Mouse (Mus musculus): Measurements from ENCODE around the gene Mrpl22. TPM values are rescaled to one million over a fixed set of nuclear protein-coding genes. Genes with fewer than 3 reads are reported as not detected.
"Not testable (repeated sequence)": the region's sequence is repeated elsewhere in the genome, so short reads cannot be mapped to it uniquely, and the experiment has no call there.

Mrpl22 gene
- polyA plus RNA-seq, 1 experiment from 2014 or later: 123 TPM

DNA sequence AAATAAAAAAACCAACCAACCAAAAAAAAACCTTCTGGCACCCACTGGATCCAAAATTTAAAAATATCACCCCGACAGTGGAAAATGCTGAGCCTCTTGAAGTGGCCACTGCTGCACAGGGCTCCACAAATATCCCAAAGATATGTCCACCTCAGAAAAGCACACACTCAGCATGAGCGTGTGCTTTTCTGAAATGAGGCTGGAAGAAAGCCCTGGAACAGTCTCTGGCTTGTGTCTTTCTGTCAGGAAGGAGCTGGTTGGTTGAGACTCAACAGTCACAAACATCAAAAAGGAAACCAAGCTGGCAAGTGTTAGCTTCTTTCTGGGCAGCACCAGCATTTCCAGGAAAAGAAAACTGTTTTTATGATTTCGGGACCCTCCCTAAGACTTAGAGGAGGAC lies 21.9 kb downstream of the Mrpl22 start:
- no peak overlapping the region for H3K4me2 ChIP-seq (replicated peaks; ENCODE audit: low read depth, low read length)
- no peak for ATAC-seq (ENCODE audit: insufficient number of reproducible peaks, insufficient read depth, low FRiP score, low read depth)
- H3K27ac ChIP-seq (ENCODE audit: low read length): no peak overlapping the region
- 43% methylated on average over 3 of the region's 3 CpGs for WGBS
- H3K4me1 ChIP-seq (ENCODE audit: control insufficient read depth, insufficient read depth, low read length): no peaks in the 10 kb centered on the region
- H3K9ac ChIP-seq (replicated peaks; ENCODE audit: low read depth, low read length): no peak overlapping the region
- H3K4me3 ChIP-seq (ENCODE audit: low read depth, low read length): no peak overlapping the region
- H3K9me3 ChIP-seq (ENCODE audit: control insufficient read depth, low read depth, low read length): no peaks in the 10 kb centered on the region
- no peaks in the 10 kb centered on the region for H3K36me3 ChIP-seq (ENCODE audit: control insufficient read depth, insufficient read depth, low read length)
- no peaks in the 10 kb centered on the region for H3K27me3 ChIP-seq (ENCODE audit: control insufficient read depth, insufficient read depth, low read length)

DNA sequence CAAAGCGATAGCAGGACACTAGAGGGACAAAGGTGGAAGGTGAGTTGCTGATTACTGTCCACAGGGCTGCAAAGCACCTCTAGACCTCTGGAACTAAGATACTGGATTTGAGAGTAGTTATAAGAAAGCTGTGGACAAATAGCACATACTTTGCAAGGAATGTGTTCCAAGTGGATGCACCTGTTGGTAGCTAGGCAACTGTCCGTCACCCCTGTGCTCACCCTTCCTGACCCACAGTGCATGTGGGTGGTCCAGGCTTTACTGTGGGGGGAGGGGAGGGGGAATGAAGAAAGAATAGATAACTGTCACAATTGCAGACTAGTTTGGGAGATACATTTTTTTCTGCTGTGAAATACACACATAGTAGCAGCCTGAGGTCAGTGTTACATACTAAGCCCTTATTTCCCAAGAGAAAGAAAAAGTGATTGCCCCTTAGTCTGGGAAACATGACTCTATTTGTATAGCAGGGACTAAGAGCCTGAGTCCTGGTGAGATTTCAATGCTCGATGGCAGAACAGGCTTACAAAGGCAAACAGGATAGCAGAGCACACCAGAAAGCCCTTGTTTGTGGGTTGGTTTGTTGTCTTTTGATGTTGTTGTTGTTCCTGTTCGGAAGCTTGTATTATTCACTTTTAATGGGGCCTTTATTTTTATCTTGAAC lies 22.5 kb downstream of the Mrpl22 start:
- no peaks in the 10 kb centered on the region for H3K4me1 ChIP-seq (ENCODE audit: control insufficient read depth, insufficient read depth, low read length)
- H3K4me2 ChIP-seq (replicated peaks; ENCODE audit: low read depth, low read length): no peak overlapping the region
- no peak overlapping the region for H3K9ac ChIP-seq (replicated peaks; ENCODE audit: low read depth, low read length)
- WGBS: 34% methylated on average over 4 of the region's 4 CpGs
- no peak overlapping the region for H3K4me3 ChIP-seq (ENCODE audit: low read depth, low read length)
- no peaks in the 10 kb centered on the region for H3K36me3 ChIP-seq (ENCODE audit: control insufficient read depth, insufficient read depth, low read length)
- ATAC-seq (ENCODE audit: insufficient number of reproducible peaks, insufficient read depth, low FRiP score, low read depth): no peak
- H3K9me3 ChIP-seq (ENCODE audit: control insufficient read depth, low read depth, low read length): no peaks in the 10 kb centered on the region
- H3K27ac ChIP-seq (ENCODE audit: low read length): no peak overlapping the region
- H3K27me3 ChIP-seq (ENCODE audit: control insufficient read depth, insufficient read depth, low read length): no peaks in the 10 kb centered on the region

DNA sequence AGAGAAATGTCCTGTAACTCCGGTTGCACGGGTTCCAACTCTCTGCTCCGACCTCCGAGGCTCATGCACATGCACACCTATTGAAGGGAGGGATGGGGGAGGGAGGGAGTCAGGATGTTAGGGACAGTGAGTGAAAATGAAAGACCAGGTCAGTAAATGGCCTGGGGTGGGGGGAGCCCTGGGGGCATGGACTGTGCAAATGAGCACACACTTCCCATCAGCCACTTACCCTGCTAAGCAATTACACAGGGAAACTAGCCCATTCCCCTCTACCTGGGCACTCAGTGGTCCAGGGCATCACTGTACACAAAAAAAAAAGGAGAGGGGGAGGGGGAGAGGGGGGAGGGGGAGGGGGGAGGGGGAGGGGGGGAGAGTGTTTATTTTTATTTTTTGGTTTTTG lies 27.2 kb downstream of the Mrpl22 start:
- Histone ChIP-seq H3K36me3 (ENCODE audit: control insufficient read depth, insufficient read depth, low read length) (no peaks in the 10 kb centered on the region), H3K9ac (replicated peaks; ENCODE audit: low read depth, low read length) (no peak overlapping the region), H3K4me2 (replicated peaks; ENCODE audit: low read depth, low read length) (peak overlapping the region; percentile 49), H3K27ac (ENCODE audit: low read length) (no peak overlapping the region), H3K9me3 (ENCODE audit: control insufficient read depth, low read depth, low read length) (no peaks in the 10 kb centered on the region), H3K4me3 (ENCODE audit: low read depth, low read length) (peak overlapping the region; percentile 56), H3K4me1 (ENCODE audit: control insufficient read depth, insufficient read depth, low read length) (no peaks in the 10 kb centered on the region), H3K27me3 (ENCODE audit: control insufficient read depth, insufficient read depth, low read length) (no peaks in the 10 kb centered on the region)
- ATAC-seq (ENCODE audit: insufficient number of reproducible peaks, insufficient read depth, low FRiP score, low read depth): no peak
- WGBS: 87% methylated on average over 4 of the region's 4 CpGs

DNA sequence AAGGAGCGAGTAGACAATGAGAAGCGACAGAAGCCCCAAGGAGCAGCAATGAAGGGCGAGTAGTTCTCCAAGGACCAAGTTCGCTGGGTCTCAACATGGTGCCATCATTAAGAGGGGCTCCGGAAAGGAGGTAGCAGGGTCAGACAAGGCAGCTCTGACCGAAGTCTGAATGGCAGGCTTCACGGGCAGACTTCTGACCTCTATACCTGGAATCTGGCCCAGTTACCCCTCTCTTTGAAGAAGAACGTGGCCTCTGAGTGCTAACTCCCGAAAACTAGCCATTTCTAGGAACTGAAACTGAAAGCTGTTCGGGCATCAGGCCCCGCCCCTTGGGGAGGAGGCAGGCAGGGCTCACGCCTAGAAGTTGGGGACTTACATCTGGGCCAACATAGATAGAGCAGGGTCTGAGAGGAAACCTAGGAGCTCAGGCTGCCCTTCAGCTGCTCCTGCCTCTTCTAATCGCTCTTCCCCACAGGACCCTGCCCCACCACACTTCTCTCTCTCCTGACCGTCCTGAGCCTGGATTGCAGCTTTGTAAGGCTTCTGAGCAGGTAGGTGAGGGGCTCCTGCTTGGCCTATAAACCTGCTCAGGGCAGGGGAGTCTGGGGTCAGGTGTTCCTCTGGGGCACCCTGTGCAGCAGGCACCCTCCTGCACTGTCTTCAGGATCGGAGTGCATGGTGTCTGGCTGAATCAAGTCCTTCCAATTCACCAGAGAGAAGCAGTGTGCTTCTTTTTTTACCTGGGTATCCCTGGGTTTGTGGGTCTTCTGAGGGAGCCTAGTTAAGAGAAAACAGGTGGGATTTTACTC lies 28.0 kb downstream of the Mrpl22 start, which contains the start of the genes Igtp and Irgm2:
Gene Igtp, plus strand, starts transcription at position 328 of the 809 bp plus-strand sequence.
Gene Irgm2, plus strand, starts transcription at position 390 of the 809 bp plus-strand sequence.
- 0 out of 2 replicates have a peak within 1 kb of the TSS, but pooled peaks have one; percentile 45 for H3K27ac ChIP-seq (ENCODE audit: low read length)
- 5% methylated on average over 13 of the region's 15 CpGs for WGBS
- peak within 1 kb of the TSS; percentile 49 for H3K4me2 ChIP-seq (replicated peaks; ENCODE audit: low read depth, low read length)
- not testable (repeated sequence) for H3K27me3 ChIP-seq (ENCODE audit: control insufficient read depth, insufficient read depth, low read length); H3K4me1 ChIP-seq (ENCODE audit: control insufficient read depth, insufficient read depth, low read length); H3K9me3 ChIP-seq (ENCODE audit: control insufficient read depth, low read depth, low read length); H3K36me3 ChIP-seq (ENCODE audit: control insufficient read depth, insufficient read depth, low read length)
- H3K4me3 ChIP-seq (ENCODE audit: low read depth, low read length): peak within 1 kb of the TSS; percentile 56
- peak; percentile 82 for ATAC-seq (ENCODE audit: insufficient number of reproducible peaks, insufficient read depth, low FRiP score, low read depth)
- H3K9ac ChIP-seq (replicated peaks; ENCODE audit: low read depth, low read length): peak within 1 kb of the TSS; percentile 45; the same call in 1 of the 2 replicates

DNA sequence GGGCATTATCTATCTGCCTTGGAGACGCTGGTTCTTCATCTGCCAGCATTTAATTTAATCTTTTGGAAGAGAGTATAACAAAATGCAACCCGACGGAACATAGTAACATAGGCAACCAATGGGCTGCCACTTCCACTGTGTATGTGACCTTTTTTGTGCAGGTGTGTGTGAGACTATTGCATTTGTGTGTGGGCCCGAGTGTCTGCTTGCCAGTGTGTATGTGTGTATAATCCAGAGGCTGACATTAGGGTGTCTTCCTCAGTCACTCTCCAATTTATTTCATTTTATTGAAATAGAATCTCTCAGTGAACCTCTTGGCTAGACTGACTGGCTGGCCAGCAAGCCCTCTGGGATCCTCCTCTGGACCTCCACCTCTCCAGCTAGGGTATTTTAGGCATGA lies 28.8 kb downstream of the Mrpl22 start:
- Histone ChIP-seq H3K4me2 (replicated peaks; ENCODE audit: low read depth, low read length) (peak overlapping the region; percentile 49), H3K4me1 (ENCODE audit: control insufficient read depth, insufficient read depth, low read length) (no peaks in the 10 kb centered on the region), H3K27me3 (ENCODE audit: control insufficient read depth, insufficient read depth, low read length) (no peaks in the 10 kb centered on the region), H3K9me3 (ENCODE audit: control insufficient read depth, low read depth, low read length) (no peaks in the 10 kb centered on the region), H3K9ac (replicated peaks; ENCODE audit: low read depth, low read length) (no peak overlapping the region), H3K27ac (ENCODE audit: low read length) (no peak overlapping the region), H3K36me3 (ENCODE audit: control insufficient read depth, insufficient read depth, low read length) (no peaks in the 10 kb centered on the region), H3K4me3 (ENCODE audit: low read depth, low read length) (no peak overlapping the region)
- 90% methylated on average over 4 of the region's 4 CpGs for WGBS
- no peak for ATAC-seq (ENCODE audit: insufficient number of reproducible peaks, insufficient read depth, low FRiP score, low read depth)

DNA sequence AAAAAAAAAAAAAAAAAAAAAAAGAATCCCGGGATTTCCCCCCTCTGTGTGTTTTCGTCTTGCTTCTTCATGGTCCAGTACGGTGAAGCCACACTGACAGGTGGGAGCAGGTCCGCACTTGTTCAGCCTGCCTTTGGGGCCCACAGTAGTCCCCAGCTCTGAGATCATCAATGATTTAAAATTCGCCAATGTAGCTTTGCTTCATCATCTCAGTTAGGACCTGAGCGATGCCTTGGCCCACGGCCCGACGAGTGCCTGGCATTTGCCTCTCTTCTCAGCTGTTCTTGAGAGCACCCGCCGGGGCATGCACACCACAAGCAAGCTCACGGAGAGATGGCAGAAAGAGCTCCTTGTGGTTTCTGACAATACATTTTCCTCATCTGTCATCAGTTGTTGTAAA lies 29.6 kb downstream of the Mrpl22 start:
- Histone ChIP-seq H3K27me3 (ENCODE audit: control insufficient read depth, insufficient read depth, low read length) (no peaks in the 10 kb centered on the region), H3K4me2 (replicated peaks; ENCODE audit: low read depth, low read length) (no peak overlapping the region), H3K9me3 (ENCODE audit: control insufficient read depth, low read depth, low read length) (no peaks in the 10 kb centered on the region), H3K36me3 (ENCODE audit: control insufficient read depth, insufficient read depth, low read length) (no peaks in the 10 kb centered on the region), H3K4me1 (ENCODE audit: control insufficient read depth, insufficient read depth, low read length) (no peaks in the 10 kb centered on the region), H3K27ac (ENCODE audit: low read length) (no peak overlapping the region), H3K4me3 (ENCODE audit: low read depth, low read length) (no peak overlapping the region), H3K9ac (replicated peaks; ENCODE audit: low read depth, low read length) (no peak overlapping the region)
- WGBS: 87% methylated on average over 12 of the region's 12 CpGs
- no peak for ATAC-seq (ENCODE audit: insufficient number of reproducible peaks, insufficient read depth, low FRiP score, low read depth)

DNA sequence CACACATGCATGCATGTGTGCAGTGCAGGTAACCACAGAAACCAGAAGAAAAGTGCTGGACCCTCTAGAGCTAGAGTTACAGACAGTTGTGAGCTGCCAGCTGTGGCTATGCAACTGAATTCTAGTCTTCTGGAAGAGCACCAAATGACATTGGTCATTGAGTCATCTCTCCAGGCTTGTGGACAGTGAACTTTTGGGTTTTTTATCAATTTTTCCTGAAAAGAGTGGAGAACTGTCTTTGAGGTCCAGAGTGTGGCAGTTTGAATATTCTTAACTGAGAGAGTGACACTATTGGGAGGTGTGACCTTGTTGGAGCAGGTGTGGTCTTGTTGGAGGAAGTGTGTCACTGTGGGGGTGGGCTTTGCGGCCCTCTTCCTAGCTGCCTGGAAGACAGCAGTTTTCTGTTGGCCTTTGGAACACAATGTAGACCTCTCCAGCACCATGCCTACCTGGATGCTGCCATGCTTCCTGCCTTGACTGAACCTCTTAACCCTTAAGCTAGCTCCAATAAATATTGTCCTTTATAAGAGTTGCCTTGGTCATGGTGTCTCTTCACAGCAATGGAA lies 38.9 kb downstream of the Mrpl22 start:
- Histone ChIP-seq H3K4me2 (replicated peaks; ENCODE audit: low read depth, low read length) (no peak overlapping the region), H3K4me1 (ENCODE audit: control insufficient read depth, insufficient read depth, low read length) (peaks cover 9% of the 10 kb centered on the region), H3K4me3 (ENCODE audit: low read depth, low read length) (no peak overlapping the region), H3K27me3 (ENCODE audit: control insufficient read depth, insufficient read depth, low read length) (no peaks in the 10 kb centered on the region), H3K9me3 (ENCODE audit: control insufficient read depth, low read depth, low read length) (no peaks in the 10 kb centered on the region), H3K27ac (ENCODE audit: low read length) (no peak overlapping the region), H3K36me3 (ENCODE audit: control insufficient read depth, insufficient read depth, low read length) (no peaks in the 10 kb centered on the region), H3K9ac (replicated peaks; ENCODE audit: low read depth, low read length) (no peak overlapping the region)
- 85% methylated on average over 1 of the region's 1 CpGs for whole genome bisulfite sequencing
- no peak for ATAC-seq (ENCODE audit: insufficient number of reproducible peaks, insufficient read depth, low FRiP score, low read depth)

DNA sequence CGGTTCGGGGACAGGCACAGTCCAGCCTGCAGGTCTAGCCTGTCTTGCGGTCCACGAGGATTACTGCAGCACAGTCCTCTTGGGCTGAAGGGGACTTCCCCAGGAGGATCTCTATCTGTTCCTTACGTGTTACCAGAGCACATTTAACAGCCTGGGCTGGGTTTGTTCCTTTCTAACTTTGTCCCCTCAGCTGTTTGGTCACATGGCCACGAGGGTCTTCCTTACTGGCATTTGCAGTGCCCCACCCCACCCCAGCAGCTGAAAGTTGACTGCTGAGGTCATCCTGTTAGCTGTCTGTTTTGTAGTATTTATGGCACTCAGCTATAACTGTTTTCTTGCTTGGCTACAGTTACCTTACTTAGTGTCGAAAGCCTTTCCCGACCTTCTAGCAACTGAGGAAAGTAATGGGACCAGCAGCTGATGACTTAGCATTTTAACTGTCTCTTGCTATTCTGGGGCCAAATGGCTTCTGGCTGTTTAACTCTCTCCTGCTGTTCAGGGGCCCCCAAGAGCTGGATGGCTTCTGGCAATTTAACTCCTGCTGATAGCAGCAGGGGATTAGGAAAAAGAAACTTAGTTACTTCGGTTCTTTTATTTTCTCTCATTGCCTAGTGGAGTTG lies 39.7 kb downstream of the Mrpl22 start:
- WGBS: 28% methylated on average over 9 of the region's 9 CpGs
- H3K27me3 ChIP-seq (ENCODE audit: control insufficient read depth, insufficient read depth, low read length): no peaks in the 10 kb centered on the region
- no peak overlapping the region for H3K27ac ChIP-seq (ENCODE audit: low read length)
- H3K9me3 ChIP-seq (ENCODE audit: control insufficient read depth, low read depth, low read length): no peaks in the 10 kb centered on the region
- no peak overlapping the region for H3K4me3 ChIP-seq (ENCODE audit: low read depth, low read length)
- ATAC-seq (ENCODE audit: insufficient number of reproducible peaks, insufficient read depth, low FRiP score, low read depth): no peak
- no peak overlapping the region for H3K9ac ChIP-seq (replicated peaks; ENCODE audit: low read depth, low read length)
- no peak overlapping the region for H3K4me2 ChIP-seq (replicated peaks; ENCODE audit: low read depth, low read length)
- peaks cover 9% of the 10 kb centered on the region for H3K4me1 ChIP-seq (ENCODE audit: control insufficient read depth, insufficient read depth, low read length)
- no peaks in the 10 kb centered on the region for H3K36me3 ChIP-seq (ENCODE audit: control insufficient read depth, insufficient read depth, low read length)

All from stomach, embryonic 14.5 days (tissue).